Mouse (Mus musculus) gastrocnemius, postnatal 25 days (tissue): ENCODE measurements around the gene Gm20388. TPM values are rescaled to one million over a fixed set of nuclear protein-coding genes. Genes with fewer than 3 reads are reported as not detected.

ENCODE experiments used
- DNase-seq: peaks from one replicate; pipeline ENCODE4 v3.0.0; 2022
- total RNA-seq, 2 experiments: library from RNA; stranded (reverse); gene quantifications; 1 replicate in 1 of 2; 2 replicates in 1 of 2; pipeline ENCODE4 v1.2.3; 2021

Gm20388 gene
- total RNA-seq, 2 experiments from 2014 or later = 6.7 TPM; not detected in 1

GRCm38 (mm10) chr8:123880271-123880670, 3969.6 kb downstream of the Gm20388 start:
- DNase-seq = no peak

- DNase-seq = no peak
Measured at GRCm38 (mm10) chr8:123880821-123881350, 3970.2 kb downstream of the Gm20388 start.

GRCm38 (mm10) chr8:123882412-123882811, 3971.8 kb downstream of the Gm20388 start:
- DNase-seq = no peak

GRCm38 (mm10) chr8:123883094-123883493, 3972.5 kb downstream of the Gm20388 start:
- peak; percentile 90 for DNase-seq

GRCm38 (mm10) chr8:123884721-123885565, 3974.3 kb downstream of the Gm20388 start:
- peak; percentile 65 for DNase-seq

- no peak for DNase-seq
Measured at GRCm38 (mm10) chr8:123887163-123887562, 3976.5 kb downstream of the Gm20388 start.

- DNase-seq = no peak
Measured at GRCm38 (mm10) chr8:123887956-123888355, 3977.3 kb downstream of the Gm20388 start.

- no peak for DNase-seq
Measured at GRCm38 (mm10) chr8:123889797-123890196, 3979.2 kb downstream of the Gm20388 start.

- DNase-seq = peak; percentile 75
Measured at GRCm38 (mm10) chr8:123891271-123891670, 3980.6 kb downstream of the Gm20388 start.

GRCm38 (mm10) chr8:123891883-123892585, 3981.4 kb downstream of the Gm20388 start:
- peak; percentile 64 for DNase-seq

- no peak for DNase-seq
Measured at GRCm38 (mm10) chr8:123892586-123893155, 3982.0 kb downstream of the Gm20388 start.

GRCm38 (mm10) chr8:123893413-123893812, 3982.8 kb downstream of the Gm20388 start:
- peak; percentile 52 for DNase-seq

GRCm38 (mm10) chr8:123894502-123895097, 3984.0 kb downstream of the Gm20388 start, which contains the start of gene Acta1:
Gene Acta1, minus strand, starts transcription at chr8:123894751.
- peak; percentile 92 for DNase-seq

GRCm38 (mm10) chr8:123895230-123895629, 3984.6 kb downstream of the Gm20388 start:
- peak; percentile 82 for DNase-seq

GRCm38 (mm10) chr8:123895680-123896365, 3985.2 kb downstream of the Gm20388 start:
- DNase-seq = peak; percentile 76

GRCm38 (mm10) chr8:123896366-123896761, 3985.7 kb downstream of the Gm20388 start:
- DNase-seq = no peak

GRCm38 (mm10) chr8:123896774-123897173, 3986.1 kb downstream of the Gm20388 start:
- DNase-seq = no peak

GRCm38 (mm10) chr8:123898576-123898975, 3987.9 kb downstream of the Gm20388 start:
- DNase-seq = no peak

GRCm38 (mm10) chr8:123899366-123899765, 3988.7 kb downstream of the Gm20388 start:
- no peak for DNase-seq

GRCm38 (mm10) chr8:123902653-123903052, 3992.0 kb downstream of the Gm20388 start:
- no peak for DNase-seq

- DNase-seq = no peak
Measured at GRCm38 (mm10) chr8:123907604-123908003, 3997.0 kb downstream of the Gm20388 start.
